Mouse (Mus musculus) adrenal gland, postnatal 0 days (tissue): ENCODE measurements around the gene Cacna1h. TPM values are rescaled to one million over a fixed set of nuclear protein-coding genes. Genes with fewer than 3 reads are reported as not detected.

Source experiments
- polyA plus RNA-seq: library from polyadenylated mRNA; unstranded; fragments of >200 nt; fragmentation: Nextera tagmentation; extraction: Ambion mirVana; gene quantifications from 2 replicates; pipeline ENCODE4 v1.2.1, GENCODE M21; 2015

The Cacna1h gene
- 4.6 and 7.3 TPM in 2 replicates for polyA plus RNA-seq

GRCm38 (mm10) chr17:25433617-25434606 is at the start of gene Cacna1h:
Cacna1h (minus strand) TSS chr17:25433783.

DNA sequence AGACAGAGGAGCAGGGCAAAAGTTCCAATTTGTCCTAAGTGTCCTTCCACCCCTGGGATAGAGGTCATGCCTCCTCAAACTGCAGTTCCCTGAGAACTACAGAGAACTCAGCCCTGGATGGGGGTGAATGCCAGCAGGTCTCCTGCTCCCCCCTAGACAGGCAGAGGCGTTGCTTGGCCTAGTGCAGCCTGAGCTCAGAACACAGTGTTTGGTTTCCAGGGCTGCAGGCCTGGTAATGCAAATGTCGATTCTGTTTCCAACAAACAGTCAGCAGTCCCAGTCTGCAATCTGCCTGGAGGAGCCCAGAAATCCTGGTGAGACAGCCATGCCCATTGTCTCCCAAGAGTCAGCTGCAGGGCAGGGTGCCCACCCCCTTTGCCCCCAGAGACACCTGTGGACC is 20.7 kb upstream of the Cacna1h start, which contains the start of gene Tekt4:
Gene Tekt4, plus strand, starts transcription at position 344 of the 400 bp plus-strand sequence.

DNA sequence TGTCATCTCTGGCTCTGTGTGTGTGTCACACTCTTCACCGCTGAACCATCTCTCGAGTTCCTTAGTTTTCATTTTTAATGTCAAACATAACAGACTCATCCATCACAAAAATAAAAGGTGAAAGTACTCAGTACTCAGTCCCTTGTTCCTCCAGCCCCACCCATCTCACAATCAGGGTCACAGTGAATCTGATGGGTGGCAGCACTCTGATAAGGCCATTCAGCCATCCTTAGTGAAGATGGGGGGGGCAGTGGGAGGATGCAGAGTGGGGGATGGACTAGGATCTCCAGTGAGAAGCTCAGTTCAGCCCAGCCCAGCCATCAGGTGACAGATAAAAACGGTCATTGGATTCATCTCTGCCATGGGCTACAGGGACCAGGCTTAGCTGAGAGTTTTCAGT is 64.6 kb downstream of the Cacna1h start, which contains the start of gene Tpsg1:
Gene Tpsg1, plus strand, starts transcription at position 301 of the 400 bp plus-strand sequence.

DNA sequence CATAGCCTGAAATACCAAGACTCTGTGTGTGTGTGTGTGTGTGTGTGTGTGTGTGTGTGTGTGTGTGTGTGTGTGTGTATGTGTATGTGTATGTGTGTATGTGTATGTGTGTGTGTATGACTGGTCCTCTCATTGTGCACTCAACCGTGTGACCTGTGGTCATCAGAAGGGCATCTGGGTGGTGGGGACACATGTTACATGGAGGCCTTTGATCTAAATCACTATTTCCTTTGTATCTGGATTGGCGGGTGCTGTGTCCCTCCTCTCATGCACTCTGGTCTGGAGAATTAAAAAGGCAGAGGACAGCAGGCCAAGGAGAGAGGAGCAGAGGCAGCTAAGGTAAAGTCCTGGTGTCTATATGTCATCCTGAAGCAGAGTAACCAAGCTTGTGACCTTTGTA is 67.6 kb downstream of the Cacna1h start, which contains the start of gene Tpsb2:
Gene Tpsb2, plus strand, starts transcription at position 301 of the 400 bp plus-strand sequence.

DNA sequence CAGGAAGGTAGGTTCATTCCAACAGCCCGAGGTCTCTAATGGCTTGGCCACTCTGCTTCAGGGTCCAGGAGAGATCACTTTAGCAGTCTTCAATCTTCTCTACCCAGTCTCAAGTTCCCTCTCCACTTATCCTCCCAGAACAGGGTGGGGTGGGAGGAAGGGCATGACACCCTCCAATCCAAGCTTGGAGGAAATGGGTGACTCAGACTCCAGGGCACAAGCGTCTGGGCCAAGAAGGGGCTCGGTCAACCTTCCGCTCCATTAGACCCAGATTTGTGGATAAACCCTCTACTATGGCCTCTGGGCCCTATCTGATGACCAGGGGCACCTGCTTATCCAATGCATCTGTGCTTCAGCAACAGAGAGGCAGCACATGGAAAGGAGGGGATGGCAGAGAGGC is 88.1 kb downstream of the Cacna1h start, which contains the start of gene Tpsab1:
Gene Tpsab1, minus strand, starts transcription at position 101 of the 400 bp plus-strand sequence.

Other genes starting within 250 kb of the Cacna1h start
- gene BC003965, start 249.2 kb downstream of the Cacna1h start, polyA plus RNA-seq = 34.5 and 37.5 TPM in 2 replicates
- gene Unkl, start 245.4 kb downstream of the Cacna1h start, polyA plus RNA-seq = 6.8 and 7.2 TPM in 2 replicates
- 69.2 and 75.2 TPM in 2 replicates for gene Gnptg, start 193.7 kb downstream of the Cacna1h start, polyA plus RNA-seq
- gene Tsr3, start 193.6 kb downstream of the Cacna1h start, polyA plus RNA-seq = 59.7 and 65.7 TPM in 2 replicates
- gene Baiap3, start 177.4 kb downstream of the Cacna1h start, polyA plus RNA-seq = 7.5 and 11.9 TPM in 2 replicates
- gene Ube2i, start 159.2 kb downstream of the Cacna1h start, polyA plus RNA-seq = 292 and 391 TPM in 2 replicates
- gene Prss34, start 135.4 kb downstream of the Cacna1h start, polyA plus RNA-seq = 0.44 and 1.4 TPM in 2 replicates
- 0.14 and 0.75 TPM in 2 replicates for gene Prss28, start 125.1 kb downstream of the Cacna1h start, polyA plus RNA-seq
- gene Prss29, start 115.1 kb downstream of the Cacna1h start, polyA plus RNA-seq = not detected in 2 replicates
- 1.0 and 2.1 TPM in 2 replicates for gene Tpsab1, start 88.2 kb downstream of the Cacna1h start, polyA plus RNA-seq
- gene Tpsb2, start 67.5 kb downstream of the Cacna1h start, polyA plus RNA-seq = 45.1 and 65.1 TPM in 2 replicates
- 0.68 and 1.3 TPM in 2 replicates for gene Tpsg1, start 64.5 kb downstream of the Cacna1h start, polyA plus RNA-seq
- gene Tekt4, start 20.8 kb upstream of the Cacna1h start, polyA plus RNA-seq = 0.17 and 0.30 TPM in 2 replicates
- 0.11 TPM in 2 replicates for gene Sstr5, start 63.5 kb upstream of the Cacna1h start, polyA plus RNA-seq
- 2.1 and 2.4 TPM in 2 replicates for gene Sox8, start 136.9 kb upstream of the Cacna1h start, polyA plus RNA-seq
- gene Lmf1, start 145.3 kb upstream of the Cacna1h start, polyA plus RNA-seq = 16.2 and 32.9 TPM in 2 replicates